Mouse (Mus musculus) ovary, adult 2 months (tissue): ENCODE data around the gene Gfra1. TPM values are rescaled to one million over a fixed set of nuclear protein-coding genes. Genes with fewer than 3 reads are reported as not detected.

Source experiments
- polyA plus RNA-seq: library from polyadenylated mRNA; depleted of rRNA; stranded (reverse); fragments of >200 nt; gene quantifications from 2 replicates; pipeline ENCODE4 v1.2.3, GENCODE M21; 2012; rRNA removed

Gene Gfra1
- polyA plus RNA-seq: 2.8 and 6.3 TPM in 2 replicates

GRCm38 (mm10) chr19:58455496-58456061, at the start of gene Gfra1:
Gene Gfra1 (minus strand): TSS chr19:58455909.

Other genes with a start within 250 kb of the Gfra1 start
- gene Ccdc172, start 56.1 kb upstream of the Gfra1 start, polyA plus RNA-seq: not detected in 2 replicates
- 0.34 and 0.58 TPM in 2 replicates for gene Pnlip, start 196.6 kb upstream of the Gfra1 start, polyA plus RNA-seq